Mouse (Mus musculus): ENCODE measurements at regions not wholly inside any gene's neighbourhood (a gene's known extent, or its start where the extent isn't known, plus 50 kb on each side); places are given as distances from the start of the nearest gene placed in this dataset.

DNA sequence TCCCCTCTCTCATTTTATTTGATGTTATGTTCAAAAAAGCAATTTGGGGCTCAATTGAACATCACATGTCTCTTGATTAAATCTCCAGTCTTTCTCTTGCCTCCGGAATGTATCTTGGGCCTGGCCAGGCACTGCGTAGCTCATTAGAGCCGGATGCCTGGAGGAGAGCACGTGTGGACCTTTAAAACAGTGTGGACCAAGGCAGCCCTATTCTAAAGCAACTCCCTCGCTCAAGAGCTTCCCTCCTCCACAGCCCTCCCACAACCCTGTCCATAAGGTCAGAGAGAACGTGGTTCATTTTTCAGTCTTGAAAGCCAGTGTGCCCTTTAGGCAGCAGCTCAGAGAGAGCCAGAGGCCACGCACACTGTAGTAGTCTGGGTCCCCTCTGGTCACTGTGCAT, 160.8 kb downstream of the Katnal1 start:
- no peaks in the 10 kb centered on the region for H3K36me3 ChIP-seq (ENCODE audit: control insufficient read depth, insufficient read depth, low read length)
- H3K27me3 ChIP-seq (ENCODE audit: control insufficient read depth, insufficient read depth, low read length) = no peaks in the 10 kb centered on the region
- no peak overlapping the region for H3K4me3 ChIP-seq (ENCODE audit: low read depth, low read length)
- H3K27ac ChIP-seq (ENCODE audit: low read depth, low read length) = no peak overlapping the region
- no peaks in the 10 kb centered on the region for H3K4me1 ChIP-seq (ENCODE audit: control insufficient read depth, insufficient read depth, low read length)
- WGBS = 73% methylated on average over 7 of the region's 7 CpGs
- no peak for ATAC-seq (ENCODE audit: low read depth)
- H3K9me3 ChIP-seq (ENCODE audit: control insufficient read depth, low read length) = no peaks in the 10 kb centered on the region
- H3K4me2 ChIP-seq (ENCODE audit: low read depth, low read length) = no peak overlapping the region
- H3K9ac ChIP-seq (replicated peaks; ENCODE audit: low read depth, low read length) = no peak overlapping the region

DNA sequence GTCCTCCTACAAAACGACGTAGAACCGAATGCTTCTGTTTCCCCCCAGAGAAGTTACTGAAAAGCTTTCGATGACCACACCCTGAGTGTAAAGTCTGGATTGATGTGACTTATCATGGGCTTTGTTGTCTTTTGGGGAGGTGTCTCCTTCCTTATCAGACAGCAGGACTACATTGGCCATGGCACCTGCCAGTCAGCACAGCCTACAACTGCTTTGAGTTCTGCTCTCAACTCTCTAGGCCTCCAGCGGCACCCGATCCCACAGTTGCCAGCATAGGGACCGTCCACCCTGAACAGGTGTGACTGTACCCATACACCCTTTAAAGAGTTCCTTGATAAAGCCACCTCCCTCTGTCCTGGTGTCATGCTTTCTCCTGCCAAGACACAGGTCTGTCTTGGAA, 163.1 kb downstream of the Katnal1 start:
- Histone ChIP-seq H3K9me3 (ENCODE audit: control insufficient read depth, low read length) (no peaks in the 10 kb centered on the region), H3K27ac (ENCODE audit: low read depth, low read length) (no peak overlapping the region), H3K4me3 (ENCODE audit: low read depth, low read length) (no peak overlapping the region), H3K9ac (replicated peaks; ENCODE audit: low read depth, low read length) (no peak overlapping the region), H3K36me3 (ENCODE audit: control insufficient read depth, insufficient read depth, low read length) (no peaks in the 10 kb centered on the region), H3K4me2 (ENCODE audit: low read depth, low read length) (no peak overlapping the region), H3K4me1 (ENCODE audit: control insufficient read depth, insufficient read depth, low read length) (no peaks in the 10 kb centered on the region), H3K27me3 (ENCODE audit: control insufficient read depth, insufficient read depth, low read length) (no peaks in the 10 kb centered on the region)
- no peak for ATAC-seq (ENCODE audit: low read depth)
- 92% methylated on average over 7 of the region's 7 CpGs for WGBS

DNA sequence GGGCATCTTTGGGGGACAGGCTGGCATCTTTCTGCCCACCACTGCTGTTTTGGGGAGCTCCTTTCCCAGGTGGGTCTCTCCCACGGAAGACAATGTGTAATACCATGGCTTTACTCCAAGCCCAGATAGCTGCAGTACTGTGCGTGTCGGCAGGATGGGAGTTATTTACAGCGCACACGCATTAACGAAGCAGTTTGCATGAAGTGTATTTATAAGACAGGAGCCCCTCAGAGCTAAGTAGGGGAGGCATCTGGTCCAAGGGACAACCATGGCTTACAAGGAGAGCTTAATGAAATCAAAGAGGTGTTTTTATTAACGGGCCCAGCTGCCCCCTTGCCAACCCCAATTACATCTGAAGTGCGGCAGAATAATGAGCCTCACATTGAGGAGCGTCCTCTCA, 169.0 kb downstream of the Katnal1 start:
- no peaks in the 10 kb centered on the region for H3K9me3 ChIP-seq (ENCODE audit: control insufficient read depth, low read length)
- no peak for ATAC-seq (ENCODE audit: low read depth)
- no peaks in the 10 kb centered on the region for H3K36me3 ChIP-seq (ENCODE audit: control insufficient read depth, insufficient read depth, low read length)
- no peak overlapping the region for H3K4me3 ChIP-seq (ENCODE audit: low read depth, low read length)
- no peak overlapping the region for H3K4me2 ChIP-seq (ENCODE audit: low read depth, low read length)
- H3K4me1 ChIP-seq (ENCODE audit: control insufficient read depth, insufficient read depth, low read length) = no peaks in the 10 kb centered on the region
- H3K9ac ChIP-seq (replicated peaks; ENCODE audit: low read depth, low read length) = no peak overlapping the region
- H3K27me3 ChIP-seq (ENCODE audit: control insufficient read depth, insufficient read depth, low read length) = no peaks in the 10 kb centered on the region
- no peak overlapping the region for H3K27ac ChIP-seq (ENCODE audit: low read depth, low read length)
- WGBS = 38% methylated on average over 9 of the region's 9 CpGs

DNA sequence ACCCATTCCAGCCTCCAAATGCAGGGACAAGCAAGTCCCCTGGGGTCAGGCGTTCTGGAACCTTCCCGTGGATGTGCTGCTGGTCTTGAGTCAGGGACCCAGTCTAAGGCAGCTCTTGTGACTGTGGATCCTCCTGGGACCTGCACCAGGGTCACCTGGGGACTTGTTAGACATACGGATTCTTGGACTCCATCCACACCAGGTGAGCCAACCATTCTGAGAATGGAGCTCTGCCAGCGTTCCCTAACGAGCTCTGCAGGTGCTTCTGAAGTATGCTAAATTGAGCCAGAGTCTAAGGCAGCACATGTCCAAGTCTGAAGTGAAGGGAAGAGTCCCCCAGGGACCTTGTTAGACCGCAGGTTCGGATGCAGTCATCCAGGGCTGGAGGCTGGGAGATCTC, 170.3 kb downstream of the Katnal1 start:
- Histone ChIP-seq H3K4me2 (ENCODE audit: low read depth, low read length) (no peak overlapping the region), H3K27ac (ENCODE audit: low read depth, low read length) (no peak overlapping the region), H3K36me3 (ENCODE audit: control insufficient read depth, insufficient read depth, low read length) (no peaks in the 10 kb centered on the region), H3K9me3 (ENCODE audit: control insufficient read depth, low read length) (no peaks in the 10 kb centered on the region), H3K4me1 (ENCODE audit: control insufficient read depth, insufficient read depth, low read length) (no peaks in the 10 kb centered on the region), H3K27me3 (ENCODE audit: control insufficient read depth, insufficient read depth, low read length) (no peaks in the 10 kb centered on the region), H3K4me3 (ENCODE audit: low read depth, low read length) (no peak overlapping the region), H3K9ac (replicated peaks; ENCODE audit: low read depth, low read length) (no peak overlapping the region)
- 86% methylated on average over 7 of the region's 7 CpGs for WGBS
- no peak for ATAC-seq (ENCODE audit: low read depth)

DNA sequence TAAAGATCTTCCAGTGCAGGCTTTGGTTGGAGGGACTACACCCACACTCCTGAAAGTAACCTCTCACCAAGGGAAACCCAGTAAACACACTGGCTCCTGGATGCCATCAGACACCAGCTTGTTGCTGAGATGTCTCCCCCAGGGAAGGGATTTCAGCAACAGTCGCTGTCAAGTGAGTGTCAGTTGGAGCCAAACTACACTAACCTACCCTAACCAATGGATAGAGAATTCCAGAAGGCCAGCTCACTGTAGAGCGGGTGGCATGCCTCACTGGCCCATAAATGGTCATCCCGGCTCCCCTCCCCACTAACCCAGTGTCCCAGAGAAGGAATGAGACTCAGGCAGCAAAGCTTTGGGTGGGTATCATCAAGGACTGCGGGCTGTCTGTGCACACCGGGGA, 171.4 kb downstream of the Katnal1 start:
- ATAC-seq (ENCODE audit: low read depth) = no peak
- H3K9ac ChIP-seq (replicated peaks; ENCODE audit: low read depth, low read length) = no peak overlapping the region

DNA sequence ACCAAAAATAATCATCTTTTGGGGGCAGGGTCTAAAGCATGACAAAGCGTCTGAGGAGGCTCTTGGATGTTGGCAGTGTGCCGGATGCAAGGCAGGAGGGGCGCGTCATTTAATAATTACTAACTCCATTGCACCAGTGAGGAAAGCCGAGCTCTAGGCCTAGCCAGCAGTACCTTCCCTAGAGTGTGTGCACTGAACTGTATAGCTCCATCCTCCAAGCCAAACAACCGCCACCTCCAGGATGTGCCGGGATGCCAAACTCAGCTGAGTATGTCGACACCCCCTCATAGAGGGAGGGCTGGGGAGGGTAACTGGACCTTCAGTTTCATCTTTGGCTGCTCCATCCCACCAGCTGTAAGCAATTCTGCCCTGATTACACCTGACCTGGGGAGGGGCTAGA, 171.9 kb downstream of the Katnal1 start:
- Histone ChIP-seq H3K9me3 (ENCODE audit: control insufficient read depth, low read length) (no peaks in the 10 kb centered on the region), H3K4me3 (ENCODE audit: low read depth, low read length) (no peak overlapping the region), H3K4me1 (ENCODE audit: control insufficient read depth, insufficient read depth, low read length) (no peaks in the 10 kb centered on the region), H3K4me2 (ENCODE audit: low read depth, low read length) (no peak overlapping the region), H3K36me3 (ENCODE audit: control insufficient read depth, insufficient read depth, low read length) (no peaks in the 10 kb centered on the region), H3K27me3 (ENCODE audit: control insufficient read depth, insufficient read depth, low read length) (no peaks in the 10 kb centered on the region), H3K27ac (ENCODE audit: low read depth, low read length) (no peak overlapping the region), H3K9ac (replicated peaks; ENCODE audit: low read depth, low read length) (no peak overlapping the region)
- peak; percentile 49; the same call in 1 of the 2 replicates for ATAC-seq (ENCODE audit: low read depth)
- WGBS = 61% methylated on average over 8 of the region's 8 CpGs

More for the DNA sequence above, 171.4 kb downstream of the Katnal1 start:
- H3K4me3 ChIP-seq (ENCODE audit: low read depth, low read length) = no peak overlapping the region
- H3K27me3 ChIP-seq (ENCODE audit: control insufficient read depth, insufficient read depth, low read length) = no peaks in the 10 kb centered on the region
- H3K27ac ChIP-seq (ENCODE audit: low read depth, low read length) = no peak overlapping the region
- H3K4me2 ChIP-seq (ENCODE audit: low read depth, low read length) = no peak overlapping the region
- no peaks in the 10 kb centered on the region for H3K4me1 ChIP-seq (ENCODE audit: control insufficient read depth, insufficient read depth, low read length)
- 66% methylated on average over 5 of the region's 5 CpGs for WGBS
- no peaks in the 10 kb centered on the region for H3K9me3 ChIP-seq (ENCODE audit: control insufficient read depth, low read length)
- no peaks in the 10 kb centered on the region for H3K36me3 ChIP-seq (ENCODE audit: control insufficient read depth, insufficient read depth, low read length)

DNA sequence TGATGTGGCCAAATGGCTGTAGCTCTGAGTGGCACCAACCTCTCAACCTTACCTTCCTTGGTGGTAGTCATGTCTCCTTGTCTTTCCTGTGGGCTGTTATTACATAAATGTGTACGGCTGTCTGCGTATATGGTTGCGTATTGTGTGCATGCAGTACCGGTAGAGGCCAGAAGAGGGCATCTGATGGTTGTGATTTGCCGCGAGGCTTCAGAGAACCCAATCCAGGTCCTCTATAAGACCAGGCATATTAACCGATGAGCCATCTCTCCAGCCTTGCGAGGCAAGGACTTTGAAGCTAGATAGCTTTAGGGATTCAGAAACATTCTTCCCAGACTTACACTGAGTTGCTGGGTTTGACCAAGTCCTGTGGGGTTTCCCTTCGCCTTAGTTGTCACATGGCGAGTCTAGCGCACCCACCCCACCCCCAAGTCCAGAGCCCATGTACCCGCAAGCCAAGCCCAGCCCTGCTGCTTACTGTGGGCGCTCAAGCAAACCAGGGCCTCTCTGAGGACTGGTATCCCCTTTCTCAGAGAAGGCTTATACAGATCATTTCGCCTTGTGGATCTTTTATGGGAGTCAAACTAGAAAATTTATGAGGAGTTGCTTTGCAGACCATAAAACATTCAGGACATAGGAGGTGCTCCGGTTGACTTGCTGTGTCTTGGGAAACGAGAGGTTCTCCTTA, 172.7 kb downstream of the Katnal1 start:
- H3K27ac ChIP-seq (ENCODE audit: low read depth, low read length) = no peak overlapping the region
- no peak overlapping the region for H3K9ac ChIP-seq (replicated peaks; ENCODE audit: low read depth, low read length)
- H3K36me3 ChIP-seq (ENCODE audit: control insufficient read depth, insufficient read depth, low read length) = no peaks in the 10 kb centered on the region
- H3K4me2 ChIP-seq (ENCODE audit: low read depth, low read length) = no peak overlapping the region
- WGBS = 82% methylated on average over 16 of the region's 16 CpGs
- no peak for ATAC-seq (ENCODE audit: low read depth)
- no peaks in the 10 kb centered on the region for H3K4me1 ChIP-seq (ENCODE audit: control insufficient read depth, insufficient read depth, low read length)
- H3K4me3 ChIP-seq (ENCODE audit: low read depth, low read length) = no peak overlapping the region
- H3K27me3 ChIP-seq (ENCODE audit: control insufficient read depth, insufficient read depth, low read length) = no peaks in the 10 kb centered on the region
- no peaks in the 10 kb centered on the region for H3K9me3 ChIP-seq (ENCODE audit: control insufficient read depth, low read length)

DNA sequence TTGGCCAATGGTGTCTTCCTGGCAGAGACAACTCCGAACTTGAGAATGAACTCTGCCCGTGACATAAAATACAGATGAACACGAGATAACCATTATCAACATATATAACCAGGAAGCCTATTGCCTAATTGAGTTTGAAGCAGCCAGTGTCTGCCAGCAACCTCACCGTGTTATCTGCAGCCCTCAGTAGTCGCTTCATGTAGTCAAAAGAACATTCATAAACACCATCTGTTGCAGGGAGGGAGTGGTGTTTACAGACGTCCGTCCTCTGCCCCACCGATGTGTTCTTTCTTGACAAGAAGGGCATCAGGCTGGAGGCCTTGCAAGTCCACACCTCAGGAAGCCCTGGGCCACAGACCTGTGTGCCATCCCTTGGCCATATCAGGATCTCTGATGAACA, 173.3 kb downstream of the Katnal1 start:
- no peak overlapping the region for H3K4me2 ChIP-seq (ENCODE audit: low read depth, low read length)
- H3K27me3 ChIP-seq (ENCODE audit: control insufficient read depth, insufficient read depth, low read length) = no peaks in the 10 kb centered on the region
- no peak overlapping the region for H3K9ac ChIP-seq (replicated peaks; ENCODE audit: low read depth, low read length)
- no peak overlapping the region for H3K4me3 ChIP-seq (ENCODE audit: low read depth, low read length)
- no peaks in the 10 kb centered on the region for H3K9me3 ChIP-seq (ENCODE audit: control insufficient read depth, low read length)
- H3K27ac ChIP-seq (ENCODE audit: low read depth, low read length) = no peak overlapping the region
- WGBS = 84% methylated on average over 8 of the region's 8 CpGs
- no peak for ATAC-seq (ENCODE audit: low read depth)
- H3K4me1 ChIP-seq (ENCODE audit: control insufficient read depth, insufficient read depth, low read length) = no peaks in the 10 kb centered on the region
- no peaks in the 10 kb centered on the region for H3K36me3 ChIP-seq (ENCODE audit: control insufficient read depth, insufficient read depth, low read length)

DNA sequence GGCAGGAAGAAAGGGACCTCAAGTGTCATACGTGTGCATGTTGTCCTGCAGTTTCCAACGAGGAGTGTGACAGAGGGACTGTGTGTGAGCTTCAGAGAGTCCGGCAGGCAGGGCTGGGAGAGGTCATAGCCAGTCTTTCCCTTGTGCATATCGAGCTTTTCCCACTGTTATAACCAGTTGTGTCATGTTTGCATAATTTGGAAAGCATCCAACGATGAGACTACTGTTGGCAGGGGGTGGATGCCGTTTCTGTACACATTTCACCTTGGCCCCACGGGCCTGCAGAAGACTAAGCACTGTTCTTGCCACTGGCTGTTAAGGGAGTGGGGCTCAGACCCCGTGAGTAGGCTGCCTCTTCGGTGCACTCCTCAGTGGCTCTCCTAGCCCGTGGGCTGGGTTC, 174.2 kb downstream of the Katnal1 start:
- 77% methylated on average over 10 of the region's 10 CpGs for WGBS

More for the DNA sequence above, 174.2 kb downstream of the Katnal1 start:
- Histone ChIP-seq H3K27me3 (ENCODE audit: control insufficient read depth, insufficient read depth, low read length) (no peaks in the 10 kb centered on the region), H3K36me3 (ENCODE audit: control insufficient read depth, insufficient read depth, low read length) (no peaks in the 10 kb centered on the region), H3K4me2 (ENCODE audit: low read depth, low read length) (no peak overlapping the region), H3K9ac (replicated peaks; ENCODE audit: low read depth, low read length) (no peak overlapping the region), H3K27ac (ENCODE audit: low read depth, low read length) (no peak overlapping the region), H3K9me3 (ENCODE audit: control insufficient read depth, low read length) (no peaks in the 10 kb centered on the region), H3K4me3 (ENCODE audit: low read depth, low read length) (no peak overlapping the region), H3K4me1 (ENCODE audit: control insufficient read depth, insufficient read depth, low read length) (no peaks in the 10 kb centered on the region)
- ATAC-seq (ENCODE audit: low read depth) = no peak

All from neural tube, embryonic 14.5 days (tissue).